Mouse (Mus musculus) heart, embryonic 15.5 days (tissue): Measurements from ENCODE around the gene Olfr711. TPM values are rescaled to one million over a fixed set of nuclear protein-coding genes. Genes with fewer than 3 reads are reported as not detected.
"Not testable (repeated sequence)": the region's sequence is repeated elsewhere in the genome, so short reads cannot be mapped to it uniquely, and the experiment has no call there.

Experiments used
- ATAC-seq: fragments of 200-750 bp; cut with Nextera tagmentation; replicated peaks from 2 replicates; pipeline ENCODE4 v1.8.0; 2017; ENCODE audit warnings: low read depth, moderate TSS enrichment; ENCODE audit not compliant: insufficient number of reproducible peaks, insufficient read depth, low FRiP score
- H3K27ac ChIP-seq: fragments of 300-500 bp; sonication (generic); 2 replicates; pipeline ENCODE4 v1.5.1; 2015; ENCODE audit warnings: mild to moderate bottlenecking, inconsistent platforms
- H3K27me3 ChIP-seq: fragments of 300-500 bp; sonication (generic); 2 replicates; pipeline ENCODE4 v1.6.1; 2015; ENCODE audit warnings: inconsistent platforms
- H3K36me3 ChIP-seq: fragments of 300-500 bp; sonication (generic); 2 replicates; pipeline ENCODE4 v1.6.1; 2015; ENCODE audit warnings: mild to moderate bottlenecking, inconsistent platforms
- H3K4me1 ChIP-seq: fragments of 300-500 bp; sonication (generic); replicated peaks from 2 replicates; pipeline ENCODE4 v1.6.1; 2015; ENCODE audit warnings: inconsistent platforms
- H3K4me2 ChIP-seq: fragments of 300-500 bp; sonication (generic); 2 replicates; pipeline ENCODE4 v1.6.1; 2015; ENCODE audit warnings: inconsistent platforms, mild to moderate bottlenecking, moderate library complexity
- H3K4me3 ChIP-seq: fragments of 300-500 bp; sonication (generic); 2 replicates; pipeline ENCODE4 v1.5.1; 2015; ENCODE audit warnings: mild to moderate bottlenecking, inconsistent platforms
- H3K9ac ChIP-seq: fragments of 300-500 bp; sonication (generic); 2 replicates; pipeline ENCODE4 v1.6.1; 2015; ENCODE audit warnings: mild to moderate bottlenecking, inconsistent platforms
- H3K9me3 ChIP-seq: fragments of 300-500 bp; sonication (generic); replicated peaks from 2 replicates; pipeline ENCODE4 v1.6.1; 2016; ENCODE audit warnings: inconsistent platforms
- WGBS: fragments of 180-500 bp; shearing (Covaris S2); methylation state at CpG from one replicate; pipeline ENCODE4 v1.1.7; 2015; ENCODE audit warnings: mixed read lengths; 5-methylcytosine and 5-hydroxymethylcytosine counted together
- polyA plus RNA-seq: library from polyadenylated mRNA; unstranded; fragments of >200 nt; fragmentation: Nextera tagmentation; extraction: Ambion mirVana; gene quantifications from 2 replicates; pipeline ENCODE4 v1.2.1, GENCODE M21; 2015

Olfr711 gene
- not detected in 2 replicates for polyA plus RNA-seq

DNA sequence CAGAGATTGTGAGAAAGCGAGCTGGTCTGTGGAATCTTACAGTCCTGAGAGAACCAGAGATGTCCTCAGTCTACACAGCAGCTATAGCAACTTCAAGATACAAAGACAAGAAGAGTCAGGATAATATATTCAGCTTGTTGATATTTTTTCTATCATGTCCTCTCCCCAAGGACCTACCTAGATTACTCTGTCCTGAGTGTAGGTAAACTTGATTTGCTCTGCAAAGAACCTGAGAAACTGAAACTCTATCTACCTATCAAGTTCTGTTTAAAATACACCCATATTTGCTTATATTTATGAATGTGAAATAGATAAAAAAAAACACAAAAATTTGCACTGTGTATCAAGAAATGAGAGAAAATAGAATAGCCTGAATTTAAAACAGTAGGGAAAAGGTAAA lies at the start of gene Olfr711:
TSS of gene Olfr711 (minus strand) at position 101 of the 400 bp plus-strand sequence.
- Histone ChIP-seq H3K4me1 (no peaks in the 10 kb centered on the region), H3K27ac (no peak within 1 kb of the TSS), H3K4me3 (no peak within 1 kb of the TSS), H3K9ac (no peak within 1 kb of the TSS), H3K36me3 (no peaks in the 10 kb centered on the region), H3K4me2 (no peak within 1 kb of the TSS), H3K27me3 (no peaks in the 10 kb centered on the region), H3K9me3 (no peaks in the 10 kb centered on the region)
- ATAC-seq = no peak
- WGBS = 52% methylated on average over 1 of the region's 1 CpGs

DNA sequence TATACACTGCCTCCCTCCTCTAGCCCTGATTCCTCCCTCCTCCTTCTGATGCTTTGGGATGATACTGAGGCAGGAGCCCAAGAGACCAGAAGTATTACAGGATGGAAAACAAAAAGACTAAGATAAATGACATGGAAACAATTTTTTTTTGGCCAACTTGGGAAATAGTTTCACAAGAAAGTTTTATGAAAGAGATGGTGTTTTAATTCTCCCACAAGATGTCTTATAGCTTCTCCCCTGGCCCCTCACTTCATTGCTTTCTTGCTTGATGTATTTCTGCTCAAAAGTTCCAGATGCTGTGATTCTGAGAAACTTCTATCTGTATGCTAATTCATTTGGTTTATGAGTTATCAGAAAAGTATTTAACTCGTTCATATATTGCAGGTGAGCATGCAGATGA lies 30.7 kb upstream of the Olfr711 start, which contains the start of gene Olfr2:
TSS of gene Olfr2 (minus strand) at position 101 of the 400 bp plus-strand sequence.
- no peak within 1 kb of the TSS for H3K27ac ChIP-seq
- no peaks in the 10 kb centered on the region for H3K36me3 ChIP-seq
- no peak for ATAC-seq
- no peaks in the 10 kb centered on the region for H3K4me1 ChIP-seq
- no peak within 1 kb of the TSS for H3K4me2 ChIP-seq
- H3K4me3 ChIP-seq = no peak within 1 kb of the TSS
- WGBS = 50% methylated on average over 1 of the region's 1 CpGs
- no peaks in the 10 kb centered on the region for H3K27me3 ChIP-seq
- H3K9me3 ChIP-seq = no peaks in the 10 kb centered on the region
- H3K9ac ChIP-seq = no peak within 1 kb of the TSS

DNA sequence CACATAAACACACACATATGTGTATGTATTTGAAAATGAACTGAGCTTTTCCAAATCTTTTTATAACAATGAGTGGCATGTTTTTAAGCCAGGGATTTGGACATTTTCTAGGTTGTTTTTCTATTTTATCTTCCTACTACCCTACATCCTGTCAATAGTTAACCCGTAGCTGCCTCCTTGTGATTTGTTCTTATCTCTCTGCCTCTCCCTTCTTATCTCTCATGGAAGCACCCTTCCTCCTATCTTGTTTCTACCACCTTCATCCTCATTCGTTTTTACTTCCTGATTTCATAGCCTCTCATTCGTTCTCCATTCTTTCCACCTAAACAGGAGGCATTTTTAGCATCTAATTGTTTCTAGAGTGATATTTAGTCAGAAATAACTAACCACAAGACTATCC lies 28.9 kb upstream of the Olfr711 start:
- Histone ChIP-seq H3K27me3 (no peaks in the 10 kb centered on the region), H3K9ac (no peak overlapping the region), H3K4me1 (no peaks in the 10 kb centered on the region), H3K4me3 (no peak overlapping the region), H3K36me3 (no peaks in the 10 kb centered on the region), H3K9me3 (no peaks in the 10 kb centered on the region), H3K4me2 (no peak overlapping the region), H3K27ac (no peak overlapping the region)
- 21% methylated on average over 3 of the region's 3 CpGs for WGBS
- no peak for ATAC-seq

DNA sequence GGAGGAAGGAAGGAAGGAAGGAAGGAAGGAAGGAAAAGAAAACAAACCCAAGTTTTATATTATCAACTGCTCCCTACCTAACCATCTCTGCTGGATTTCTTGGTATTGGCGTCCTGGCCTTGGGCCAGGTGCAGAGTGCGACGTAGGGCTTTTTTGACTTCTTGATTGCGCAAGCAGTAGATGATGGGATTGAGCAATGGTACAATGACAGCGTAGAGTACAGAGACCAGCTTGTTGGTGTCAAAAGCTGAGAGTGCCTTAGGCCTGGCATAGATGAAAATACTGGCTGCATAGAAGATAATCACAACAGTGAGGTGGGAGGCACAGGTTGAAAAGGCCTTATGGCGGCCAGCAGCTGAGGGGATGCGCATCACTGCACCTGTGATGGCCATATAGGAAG lies 25.5 kb upstream of the Olfr711 start:
- no peak overlapping the region for H3K27ac ChIP-seq
- no peak overlapping the region for H3K4me2 ChIP-seq
- no peaks in the 10 kb centered on the region for H3K4me1 ChIP-seq
- H3K4me3 ChIP-seq = no peak overlapping the region
- H3K27me3 ChIP-seq = no peaks in the 10 kb centered on the region
- no peak overlapping the region for H3K9ac ChIP-seq
- no peaks in the 10 kb centered on the region for H3K9me3 ChIP-seq
- 79% methylated on average over 7 of the region's 7 CpGs for WGBS
- no peak for ATAC-seq
- H3K36me3 ChIP-seq = no peaks in the 10 kb centered on the region

DNA sequence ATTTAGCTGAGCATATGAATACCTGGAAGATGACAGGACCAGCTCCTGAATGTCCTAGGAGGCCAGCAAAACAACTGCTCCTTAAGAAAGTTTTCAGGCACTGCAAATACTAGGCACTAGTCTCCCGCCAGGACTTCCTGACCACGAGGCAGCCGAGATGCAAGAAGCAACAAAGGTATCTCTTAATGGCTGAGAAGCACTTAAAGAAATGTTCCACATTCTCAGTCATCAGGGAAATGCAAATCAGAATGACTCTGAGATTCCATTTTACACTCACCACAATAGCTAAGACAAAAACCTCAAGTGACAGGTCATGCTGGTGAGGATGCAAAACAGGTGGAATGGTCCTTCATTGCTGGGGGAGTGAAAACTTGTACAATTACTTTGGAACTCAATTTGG lies 10.0 kb upstream of the Olfr711 start:
- H3K4me1 ChIP-seq = no peaks in the 10 kb centered on the region
- no peaks in the 10 kb centered on the region for H3K36me3 ChIP-seq
- ATAC-seq = no peak
- H3K27me3 ChIP-seq = no peaks in the 10 kb centered on the region
- H3K9ac ChIP-seq = no peak overlapping the region
- H3K4me2 ChIP-seq = no peak overlapping the region
- no peak overlapping the region for H3K27ac ChIP-seq
- no peaks in the 10 kb centered on the region for H3K9me3 ChIP-seq
- WGBS = 83% methylated on average over 3 of the region's 3 CpGs
- H3K4me3 ChIP-seq = no peak overlapping the region

DNA sequence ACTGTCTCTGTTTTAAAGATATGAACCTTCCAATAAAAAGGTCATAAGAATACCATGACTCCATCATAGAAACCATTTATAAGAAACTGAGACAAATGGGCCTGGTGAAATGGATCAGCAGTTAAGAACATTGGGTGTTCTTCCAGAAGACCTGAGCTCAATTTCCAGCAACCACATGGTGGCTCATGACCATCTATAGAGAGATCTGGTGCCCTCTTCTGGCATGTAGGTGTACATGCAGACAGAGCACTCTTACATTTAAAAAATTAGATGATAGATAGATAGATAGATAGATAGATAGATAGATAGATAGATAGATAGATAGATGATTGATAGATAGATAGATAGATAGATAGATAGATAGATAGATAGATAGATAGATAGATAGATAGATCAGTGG lies 7.8 kb downstream of the Olfr711 start:
- ATAC-seq, H3K27me3 ChIP-seq, H3K9me3 ChIP-seq, H3K4me3 ChIP-seq, H3K36me3 ChIP-seq, H3K9ac ChIP-seq, H3K27ac ChIP-seq, H3K4me2 ChIP-seq, H3K4me1 ChIP-seq: not testable (repeated sequence)

DNA sequence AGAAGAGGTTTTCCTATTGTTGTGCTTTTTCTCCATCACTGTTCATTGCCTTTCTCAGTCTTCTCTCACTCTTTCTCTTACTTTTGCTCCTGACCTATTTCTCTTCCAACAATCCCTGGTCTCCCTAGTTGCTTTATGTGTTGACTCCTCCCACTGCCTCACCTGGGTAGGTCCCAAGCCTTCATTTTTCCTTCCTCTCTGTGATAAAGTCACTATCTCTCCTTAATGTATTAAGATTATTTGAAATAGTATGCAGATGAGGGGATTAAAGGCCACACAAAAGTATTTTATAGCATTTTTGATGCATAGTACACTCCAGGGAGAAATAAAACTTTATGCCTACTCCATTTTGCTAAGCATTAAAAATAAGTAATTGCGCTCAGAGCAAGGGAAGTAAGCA lies 11.4 kb downstream of the Olfr711 start, which contains the start of gene Olfr6:
TSS of gene Olfr6 (minus strand) at position 101 of the 400 bp plus-strand sequence.
- 75% methylated on average over 1 of the region's 1 CpGs for WGBS
- Histone ChIP-seq H3K4me2 (no peak within 1 kb of the TSS), H3K27ac (no peak within 1 kb of the TSS), H3K9ac (no peak within 1 kb of the TSS), H3K4me1 (no peaks in the 10 kb centered on the region), H3K27me3 (no peaks in the 10 kb centered on the region), H3K9me3 (no peaks in the 10 kb centered on the region), H3K4me3 (no peak within 1 kb of the TSS), H3K36me3 (no peaks in the 10 kb centered on the region)
- no peak for ATAC-seq

DNA sequence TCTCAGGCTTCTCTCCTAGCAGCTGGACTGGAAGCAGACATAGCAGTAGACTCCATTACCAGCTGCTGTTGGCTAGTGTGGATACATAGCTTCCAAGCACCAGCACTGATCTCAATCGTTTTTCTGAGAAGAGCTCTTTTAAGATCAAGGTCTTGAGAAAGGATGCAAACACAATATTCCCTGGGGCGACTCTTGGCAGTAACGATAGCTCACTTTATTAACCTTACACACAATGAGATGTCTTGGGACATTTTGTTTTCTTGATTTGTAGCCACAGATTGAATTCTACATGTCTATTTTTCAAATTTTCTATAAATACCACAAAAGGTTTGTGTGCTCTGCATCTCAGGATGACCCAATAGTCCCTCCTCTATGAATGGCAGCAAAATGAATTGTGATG lies 27.0 kb downstream of the Olfr711 start, which contains the start of gene Olfr710:
TSS of gene Olfr710 (minus strand) at position 101 of the 400 bp plus-strand sequence.
- Histone ChIP-seq H3K9me3 (no peaks in the 10 kb centered on the region), H3K27ac (no peak within 1 kb of the TSS), H3K4me1 (no peaks in the 10 kb centered on the region), H3K9ac (no peak within 1 kb of the TSS), H3K4me3 (no peak within 1 kb of the TSS), H3K27me3 (no peaks in the 10 kb centered on the region), H3K36me3 (no peaks in the 10 kb centered on the region), H3K4me2 (no peak within 1 kb of the TSS)
- no peak for ATAC-seq
- 73% methylated on average over 3 of the region's 3 CpGs for WGBS

DNA sequence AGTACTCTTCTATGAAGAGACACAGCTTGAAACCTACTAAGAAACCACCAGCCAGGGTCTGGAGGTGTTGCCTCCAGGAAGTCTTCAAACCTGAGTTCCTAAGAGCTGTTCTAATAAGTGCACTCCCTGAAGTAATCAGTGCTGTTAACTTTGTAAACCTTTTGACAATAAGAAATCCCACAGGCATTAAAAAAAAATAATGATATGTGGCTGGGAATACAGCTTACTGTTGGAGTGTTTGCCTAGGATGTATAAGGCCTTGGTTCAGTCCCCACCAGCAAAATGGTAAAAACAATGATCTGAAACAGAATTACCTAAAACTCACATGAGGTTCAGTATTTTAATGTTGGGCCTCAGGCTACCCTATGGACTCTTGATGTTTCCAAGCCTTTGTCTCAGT lies 43.1 kb downstream of the Olfr711 start, which contains the start of gene Olfr709-ps1:
TSS of gene Olfr709-ps1 (minus strand) at position 101 of the 400 bp plus-strand sequence.
- no peak for ATAC-seq
- no peaks in the 10 kb centered on the region for H3K4me1 ChIP-seq
- H3K27me3 ChIP-seq = no peaks in the 10 kb centered on the region
- no peaks in the 10 kb centered on the region for H3K36me3 ChIP-seq
- no peak within 1 kb of the TSS for H3K9ac ChIP-seq
- H3K27ac ChIP-seq = no peak within 1 kb of the TSS
- no peak within 1 kb of the TSS for H3K4me2 ChIP-seq
- no peaks in the 10 kb centered on the region for H3K9me3 ChIP-seq
- H3K4me3 ChIP-seq = no peak within 1 kb of the TSS

DNA sequence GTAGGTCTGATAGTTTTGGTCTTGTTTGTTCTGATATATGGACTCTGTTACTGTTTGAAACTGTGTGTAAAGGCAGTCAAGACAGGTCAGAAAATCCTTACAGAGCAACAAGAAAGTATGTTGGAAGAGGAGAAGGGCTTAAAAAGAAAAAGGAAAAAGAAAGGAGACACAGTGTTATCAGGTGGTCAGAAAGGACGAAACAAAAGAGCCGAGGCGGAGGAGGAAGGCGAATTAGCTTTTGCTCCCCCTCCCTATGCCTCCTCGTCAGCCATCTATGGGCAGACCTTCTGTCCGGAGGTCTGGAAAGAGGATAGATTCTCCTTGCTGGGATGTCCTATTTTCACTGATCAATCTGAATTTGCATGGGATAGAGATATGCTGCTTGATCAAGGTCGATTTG lies 54.3 kb downstream of the Olfr711 start:
- not testable (repeated sequence) for H3K4me3 ChIP-seq, ATAC-seq, H3K36me3 ChIP-seq, H3K27me3 ChIP-seq, H3K27ac ChIP-seq, H3K9me3 ChIP-seq, H3K9ac ChIP-seq, H3K4me2 ChIP-seq, H3K4me1 ChIP-seq
- 82% methylated on average over 7 of the region's 7 CpGs for WGBS
